Mouse (Mus musculus) embryo, embryonic 10.5 days (tissue): Measurements from ENCODE around the gene Nop14.
A peak's percentile ranks its signal among the peaks of the same experiment; 100 is the strongest.

ENCODE experiments used
- DNase-seq: peaks from one replicate; pipeline ENCODE4 v3.0.0-alpha.2; 2015; ENCODE audit warnings: low spot score

Gene Nop14

GRCm38 (mm10) chr5:34659686-34660590 lies at the start of gene Nop14, which contains the start of gene Grk4:
Gene Nop14 (minus strand): TSS chr5:34660148.
Gene Grk4 (plus strand): TSS chr5:34660379.
- DNase-seq: peak; percentile 100

DNA sequence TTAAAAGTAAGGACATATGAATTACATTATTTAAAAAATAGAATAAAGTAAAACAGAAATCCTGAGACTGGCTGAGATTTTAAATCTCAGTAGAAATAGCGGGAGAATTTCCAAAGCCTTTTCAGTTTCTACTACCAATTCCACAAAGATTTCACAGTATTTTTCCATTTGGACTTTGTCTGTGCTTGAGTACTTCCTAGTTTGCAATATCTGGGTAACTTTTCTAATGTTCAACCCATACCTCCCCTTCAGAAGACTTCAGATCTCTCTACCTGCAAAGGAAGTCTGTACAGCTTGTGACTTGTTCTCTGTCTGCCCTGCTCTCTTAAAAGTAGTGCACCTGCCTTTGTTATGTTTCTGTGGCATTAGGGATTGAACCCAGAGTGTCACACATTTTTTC lies 48.5 kb upstream of the Nop14 start:
- DNase-seq: no peak

DNA sequence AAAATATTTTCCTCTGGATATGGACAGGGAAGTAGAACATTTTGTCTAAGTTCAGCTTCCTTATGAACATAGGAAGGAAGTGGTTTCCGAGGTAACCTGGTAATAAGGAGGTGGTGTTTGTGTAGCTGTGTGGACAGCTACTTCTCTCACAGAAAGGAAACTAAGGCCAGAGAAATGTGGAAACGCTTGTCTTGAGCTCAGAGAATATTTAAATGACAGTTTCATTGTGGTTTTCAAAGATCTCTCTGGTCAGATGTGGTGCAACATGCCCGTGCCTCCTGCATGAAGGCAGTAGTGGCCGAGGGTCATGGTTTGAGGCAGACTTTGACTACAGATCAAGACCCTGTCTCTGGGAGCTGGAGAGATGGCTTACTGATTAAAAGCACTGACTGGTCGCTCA lies 35.6 kb upstream of the Nop14 start:
- no peak for DNase-seq

- no peak for DNase-seq
Observed at GRCm38 (mm10) chr5:34692782-34693181, 32.8 kb upstream of the Nop14 start.

- no peak for DNase-seq
Observed at GRCm38 (mm10) chr5:34689868-34690267, 29.9 kb upstream of the Nop14 start.

GRCm38 (mm10) chr5:34670280-34670679 lies 10.3 kb upstream of the Nop14 start:
- peak; percentile 24 for DNase-seq

GRCm38 (mm10) chr5:34669493-34669892 lies 9.5 kb upstream of the Nop14 start:
- no peak for DNase-seq

DNA sequence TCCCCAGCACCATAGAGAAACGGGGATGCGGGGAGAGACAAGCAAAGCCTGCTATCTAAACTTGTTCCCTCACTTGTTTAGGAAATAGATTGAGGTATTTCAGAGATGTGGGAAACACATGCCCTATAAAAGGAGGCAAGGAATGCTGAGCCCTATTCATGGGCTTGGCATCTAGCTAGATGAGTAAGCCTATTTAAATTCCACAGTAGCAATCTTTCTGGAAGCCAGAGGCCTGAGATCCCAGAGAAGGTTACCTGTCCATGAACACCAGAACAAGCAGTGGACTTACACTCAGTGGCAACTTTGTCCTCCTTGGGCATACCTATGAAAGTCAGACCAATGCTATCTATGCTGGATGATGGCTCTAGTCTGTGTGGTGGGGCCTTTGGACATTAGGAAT lies 3.3 kb upstream of the Nop14 start:
- DNase-seq: no peak

GRCm38 (mm10) chr5:34661909-34662308 lies 2.0 kb upstream of the Nop14 start:
- DNase-seq: no peak

DNA sequence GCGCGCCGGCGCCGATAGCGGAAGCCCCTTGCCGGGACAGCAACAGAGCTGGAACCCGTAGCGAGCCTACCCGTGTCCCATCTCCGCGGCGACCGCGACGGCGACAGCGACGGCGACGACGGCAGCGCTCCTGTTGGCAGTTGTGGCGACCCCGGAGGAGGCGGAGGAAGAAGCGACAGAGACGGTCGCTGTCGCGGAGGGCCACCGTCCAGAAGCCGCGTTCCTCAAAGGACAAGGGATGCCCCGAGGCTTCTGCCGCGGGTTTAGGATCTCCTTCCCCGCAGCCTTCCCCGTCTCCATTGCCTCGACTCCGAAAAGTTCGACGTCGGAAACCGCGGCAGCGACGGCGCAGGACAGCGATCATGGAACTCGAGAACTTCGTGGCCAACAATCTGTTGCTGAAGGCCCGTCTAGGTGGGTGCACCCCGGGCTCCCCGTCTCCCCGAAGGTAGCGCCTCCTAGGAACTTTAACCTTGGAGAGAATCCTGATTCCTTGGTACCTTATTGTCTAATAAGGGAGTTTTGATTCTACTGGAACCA lies 713 bp upstream of the Nop14 start:
- no peak for DNase-seq

DNA sequence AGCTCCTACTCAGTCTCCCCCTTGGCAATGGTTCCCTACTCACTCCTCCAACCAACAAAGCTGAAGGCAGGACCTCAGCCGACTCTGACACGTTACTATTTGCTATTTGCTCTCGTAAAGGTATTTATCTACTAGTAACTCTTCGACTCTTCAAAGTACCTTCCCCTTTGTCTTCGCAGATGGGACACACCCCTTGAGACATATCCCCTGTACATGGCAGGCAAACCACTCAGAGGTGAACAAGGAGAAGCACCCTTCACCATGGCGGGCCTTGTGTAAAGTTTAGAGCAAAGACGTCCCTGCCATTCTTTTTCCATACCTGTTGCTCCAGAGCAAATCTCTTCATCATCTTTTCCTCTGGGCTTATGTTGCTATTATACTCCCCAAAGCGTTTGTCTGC lies 2.4 kb downstream of the Nop14 start:
- DNase-seq: no peak

- no peak for DNase-seq
Observed at GRCm38 (mm10) chr5:34654881-34655280, 5.1 kb downstream of the Nop14 start.

GRCm38 (mm10) chr5:34652961-34653360 lies 7.0 kb downstream of the Nop14 start:
- no peak for DNase-seq

DNA sequence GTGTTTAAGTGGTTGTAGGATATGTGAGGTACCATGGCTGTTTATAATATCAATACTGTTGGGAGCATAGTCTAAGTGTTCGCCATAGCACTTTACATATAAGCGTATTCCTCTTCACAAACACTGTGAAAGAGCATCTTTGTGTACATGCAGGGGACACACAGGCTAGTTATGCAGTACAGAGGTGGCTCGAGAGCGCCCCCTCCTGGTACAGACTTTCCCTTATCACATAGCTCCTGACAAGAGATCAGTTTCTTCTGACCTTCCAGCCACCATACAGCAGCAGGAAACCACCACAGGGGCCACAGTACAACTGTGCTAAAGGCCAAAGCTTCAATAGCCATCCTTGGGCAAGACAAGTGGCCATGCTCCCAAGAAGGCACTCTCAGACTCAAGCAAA lies 12.4 kb downstream of the Nop14 start:
- DNase-seq: peak; percentile 80

GRCm38 (mm10) chr5:34642932-34643331 lies 17.0 kb downstream of the Nop14 start:
- peak; percentile 72 for DNase-seq

- DNase-seq: no peak
Observed at GRCm38 (mm10) chr5:34641991-34642390, 18.0 kb downstream of the Nop14 start.

GRCm38 (mm10) chr5:34637591-34638156 lies 22.3 kb downstream of the Nop14 start:
- no peak for DNase-seq

DNA sequence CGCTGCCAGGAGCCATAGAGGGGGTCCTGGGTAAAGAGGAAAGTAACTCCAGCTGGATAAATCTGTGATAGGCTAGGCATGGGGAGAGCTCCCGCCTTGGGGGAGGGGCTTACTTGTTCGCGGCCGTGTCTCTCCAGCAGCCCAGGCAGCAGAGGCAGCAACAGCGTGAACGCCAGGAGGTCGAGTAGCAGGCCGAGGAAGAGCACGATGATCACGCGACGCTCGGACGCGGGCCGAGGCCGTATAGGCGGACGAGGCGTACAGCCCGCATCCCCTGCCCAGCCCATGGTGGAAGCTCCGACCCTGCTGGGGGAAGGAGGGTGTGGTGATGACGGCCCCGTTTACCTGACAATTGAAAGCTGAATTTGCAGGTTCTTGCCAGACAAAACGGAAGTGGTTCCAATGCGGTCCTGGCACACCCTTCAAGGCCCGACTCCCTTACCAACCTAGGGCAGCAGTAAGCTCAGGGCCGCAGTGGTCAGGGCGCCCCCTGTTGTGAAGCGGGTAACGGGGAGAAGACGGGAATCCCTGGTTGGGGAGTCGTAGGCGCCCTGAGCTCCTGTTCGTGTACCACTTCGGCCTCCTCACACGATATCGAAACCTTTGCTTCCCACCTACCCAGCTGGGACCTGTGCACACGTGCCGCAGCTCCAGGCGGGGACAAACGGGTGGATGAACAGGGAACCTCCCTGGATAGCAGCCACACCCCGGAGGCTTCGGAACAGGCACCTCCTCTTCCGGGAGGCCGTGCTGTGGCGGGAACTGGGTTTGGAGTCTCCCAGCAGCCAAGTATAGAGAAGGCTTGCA lies 23.3 kb downstream of the Nop14 start, which contains the start of gene Mfsd10:
TSS of gene Mfsd10 (minus strand) at position 732 of the 807 bp plus-strand sequence.
- DNase-seq: peak; percentile 89

- DNase-seq: no peak
Observed at GRCm38 (mm10) chr5:34635665-34636192, 24.2 kb downstream of the Nop14 start.

DNA sequence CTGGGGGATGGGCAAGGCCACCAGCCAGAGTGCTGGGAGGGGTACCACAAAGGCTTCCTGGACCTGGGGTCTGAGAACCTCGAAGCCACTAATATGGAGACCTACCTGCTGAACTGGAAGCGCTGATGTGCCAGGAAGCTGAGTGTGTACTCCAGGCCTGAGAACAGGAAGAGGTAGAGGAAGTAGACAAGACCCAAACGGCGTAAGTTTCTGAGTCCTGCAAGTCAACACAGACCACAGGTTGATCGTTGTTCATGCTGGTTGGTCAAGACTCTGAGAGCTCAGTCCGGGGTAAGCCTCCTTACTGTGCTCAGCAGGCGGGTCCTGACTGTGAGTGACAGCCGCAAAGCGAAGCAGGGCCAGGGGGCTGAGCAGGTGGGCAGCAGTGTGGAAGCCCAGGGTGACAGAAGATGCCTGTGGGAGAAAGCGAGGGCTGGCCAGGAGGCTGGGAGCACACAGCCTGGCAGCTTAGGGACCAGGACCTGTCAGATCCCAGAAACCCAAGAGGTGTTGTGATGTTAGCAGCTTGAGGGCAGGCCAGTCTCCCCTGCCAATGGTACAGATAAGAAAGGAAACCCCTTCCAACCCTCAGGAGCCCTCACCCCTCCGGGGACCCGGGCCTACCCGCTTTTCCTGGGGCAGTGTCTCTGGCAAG lies 25.1 kb downstream of the Nop14 start:
- no peak for DNase-seq

- no peak for DNase-seq
Observed at GRCm38 (mm10) chr5:34633641-34634040, 26.3 kb downstream of the Nop14 start.
